Mouse (Mus musculus) olfactory bulb, adult 2 months (tissue): ENCODE data around the gene Mut. TPM values are rescaled to one million over a fixed set of nuclear protein-coding genes. Genes with fewer than 3 reads are reported as not detected.

Experiments used
- H3K27ac ChIP-seq: fragments of 200-500 bp; 2 replicates; pipeline ENCODE4 v1.5.1; 2012; ENCODE audit warnings: low read depth, low read length; ENCODE audit not compliant: insufficient read depth
- H3K4me1 ChIP-seq: fragments of 200-500 bp; 2 replicates; pipeline ENCODE4 v1.6.1; 2012; ENCODE audit warnings: low read length; ENCODE audit not compliant: control insufficient read depth, insufficient read depth
- H3K4me3 ChIP-seq: fragments of 200-500 bp; 2 replicates; pipeline ENCODE4 v1.5.1; 2012; ENCODE audit warnings: mild to moderate bottlenecking, low read depth, low read length, moderate library complexity; ENCODE audit not compliant: insufficient read depth
- CTCF ChIP-seq: fragments of 200-500 bp; IDR thresholded peaks from 2 replicates; pipeline ENCODE4 v1.5.1; 2012; ENCODE audit warnings: low read depth, mild to moderate bottlenecking, low read length, moderate library complexity; ENCODE audit not compliant: insufficient read depth
- POLR2A ChIP-seq: fragments of 200-500 bp; IDR thresholded peaks from 2 replicates; pipeline ENCODE4 v1.6.1; 2012; ENCODE audit warnings: mild to moderate bottlenecking, low read depth, low read length, moderate library complexity; ENCODE audit not compliant: insufficient read depth
- WGBS: fragments of 180-500 bp; shearing (Covaris S2); methylation state at CpG from one replicate; pipeline ENCODE4 v1.1.7; 2018; 5-methylcytosine and 5-hydroxymethylcytosine counted together
- polyA plus RNA-seq: library from polyadenylated mRNA; stranded (reverse); fragments of >200 nt; gene quantifications from 2 replicates; pipeline ENCODE4 v1.2.4, GENCODE M21; 2012; ENCODE audit warnings: low replicate concordance; ENCODE audit not compliant: missing spikeins, insufficient read depth, insufficient read length

Gene Mut
- polyA plus RNA-seq, 1 experiment, result not detected

DNA sequence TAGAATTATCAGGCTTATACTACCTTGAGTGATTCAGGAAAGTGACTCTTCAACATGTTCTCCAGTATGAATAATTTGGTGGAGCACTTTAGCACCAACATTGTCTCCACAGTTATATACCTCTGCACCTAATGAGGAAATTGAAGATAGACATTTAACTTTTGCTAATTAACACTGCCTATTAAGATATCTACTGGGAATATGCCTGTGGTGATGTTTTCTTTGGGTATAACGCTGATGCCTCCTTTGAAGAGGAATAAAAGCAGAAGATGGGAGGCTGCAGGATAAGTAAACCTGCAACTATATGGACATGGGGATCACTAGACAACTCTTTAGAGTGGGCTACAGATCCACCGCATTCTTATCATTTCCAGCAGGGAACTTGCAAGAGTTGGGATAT lies 20.2 kb upstream of the Mut start, which contains the start of gene Glyatl3:
Gene Glyatl3 (minus strand): TSS at position 101 of the 400 bp plus-strand sequence.
- WGBS, result 95% methylated on average over 2 of the region's 2 CpGs
- Histone ChIP-seq H3K27ac (no peak within 1 kb of the TSS), H3K4me1 (no peaks in the 10 kb centered on the region), H3K4me3 (no peak within 1 kb of the TSS)
- TF ChIP-seq POLR2A, result no peak
- no peak for TF ChIP-seq CTCF

DNA sequence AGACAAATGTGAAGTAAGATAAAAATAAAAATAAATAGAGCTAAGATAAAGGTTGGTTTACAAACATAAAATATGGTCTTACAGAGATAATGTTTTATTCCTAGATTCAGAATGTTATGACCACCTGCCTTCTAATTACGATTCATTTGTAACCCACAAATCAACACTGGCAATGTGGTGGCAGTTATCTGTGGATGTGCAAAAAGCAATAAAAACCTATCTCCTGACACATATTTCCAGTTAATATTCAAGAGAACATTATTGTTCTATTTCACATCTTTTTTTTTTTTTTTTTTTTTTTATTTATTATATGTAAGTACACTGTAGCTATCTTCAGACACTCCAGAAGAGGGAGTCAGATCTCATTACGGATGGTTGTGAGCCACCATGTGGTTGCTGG lies 19.0 kb upstream of the Mut start:
- WGBS, result 89% methylated on average over 2 of the region's 2 CpGs
- no peak overlapping the region for H3K27ac ChIP-seq
- no peaks in the 10 kb centered on the region for H3K4me1 ChIP-seq
- TF ChIP-seq CTCF (no peak), POLR2A (no peak)
- no peak overlapping the region for H3K4me3 ChIP-seq

DNA sequence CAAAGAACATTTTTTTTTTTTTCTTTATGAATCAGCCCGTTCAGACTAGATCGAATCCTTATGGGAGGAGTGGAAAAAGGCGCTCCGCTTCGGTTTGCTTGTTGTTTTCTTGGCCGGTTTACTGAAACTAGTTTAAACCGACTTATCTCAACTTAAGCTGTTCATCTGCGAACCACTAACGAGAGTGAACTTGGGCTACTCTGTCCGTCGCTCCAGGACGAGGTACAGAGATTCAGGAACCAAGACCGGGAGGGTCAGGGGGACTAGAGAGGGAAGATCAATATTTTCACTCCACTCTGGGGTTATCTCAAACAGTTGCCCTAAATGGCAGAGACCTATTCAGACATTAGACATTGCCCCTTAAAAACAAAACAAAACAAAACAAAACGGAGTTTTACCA lies 500 bp upstream of the Mut start:
- H3K4me3 ChIP-seq, result peak overlapping the region; percentile 91
- WGBS, result under 1% methylated on average over 14 of the region's 14 CpGs
- TF ChIP-seq POLR2A, result no peak
- TF ChIP-seq CTCF, result no peak
- H3K27ac ChIP-seq, result no peak overlapping the region
- H3K4me1 ChIP-seq, result 0 out of 2 replicates have a peak, but pooled peaks cover 2% of the 10 kb centered on the region

DNA sequence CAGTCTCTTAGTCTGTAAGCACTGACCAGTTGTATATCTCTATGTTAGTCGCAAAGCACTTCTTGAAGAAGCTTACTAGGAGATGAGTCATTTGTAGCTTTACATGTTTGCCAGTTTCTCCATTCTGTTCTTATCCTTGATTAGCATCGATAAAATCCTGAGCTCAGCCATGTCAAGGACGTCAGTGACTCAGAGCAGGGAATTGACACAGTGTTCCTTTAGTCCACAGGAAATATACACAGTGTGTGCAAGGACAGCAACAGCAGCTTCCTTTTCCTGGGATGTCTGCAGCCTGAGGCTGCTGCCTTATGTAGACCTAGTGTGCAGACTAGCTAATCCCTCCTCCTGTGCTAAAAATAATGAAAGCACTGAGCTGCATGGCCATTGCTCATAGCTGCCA lies 14.0 kb downstream of the Mut start:
- WGBS, result 76% methylated on average over 3 of the region's 3 CpGs
- H3K4me1 ChIP-seq, result peaks cover 2% of the 10 kb centered on the region; the same call in 1 of the 2 replicates
- TF ChIP-seq CTCF, result no peak
- no peak for TF ChIP-seq POLR2A
- H3K27ac ChIP-seq, result no peak overlapping the region
- no peak overlapping the region for H3K4me3 ChIP-seq

DNA sequence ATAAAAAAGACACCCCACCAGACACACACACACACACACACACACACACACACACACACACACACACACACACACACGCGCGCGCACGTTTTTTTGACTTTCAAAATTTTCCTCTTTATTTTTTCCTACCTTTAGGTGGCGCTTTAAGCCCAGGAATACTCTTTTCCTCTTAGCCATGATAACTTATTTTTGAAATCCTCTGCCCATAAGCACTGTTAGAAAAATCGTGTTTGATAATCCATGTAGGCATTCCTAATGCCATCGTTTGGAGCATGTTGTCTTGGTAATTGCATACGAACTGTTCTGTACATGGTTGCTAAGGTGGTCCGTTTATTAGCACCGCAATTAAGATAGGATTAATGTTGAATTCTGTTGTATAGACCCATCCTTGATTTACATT lies 43.4 kb downstream of the Mut start:
- H3K4me1 ChIP-seq, result no peaks in the 10 kb centered on the region
- WGBS, result 55% methylated on average over 11 of the region's 11 CpGs
- no peak overlapping the region for H3K4me3 ChIP-seq
- TF ChIP-seq CTCF (no peak), POLR2A (no peak)
- H3K27ac ChIP-seq, result no peak overlapping the region

DNA sequence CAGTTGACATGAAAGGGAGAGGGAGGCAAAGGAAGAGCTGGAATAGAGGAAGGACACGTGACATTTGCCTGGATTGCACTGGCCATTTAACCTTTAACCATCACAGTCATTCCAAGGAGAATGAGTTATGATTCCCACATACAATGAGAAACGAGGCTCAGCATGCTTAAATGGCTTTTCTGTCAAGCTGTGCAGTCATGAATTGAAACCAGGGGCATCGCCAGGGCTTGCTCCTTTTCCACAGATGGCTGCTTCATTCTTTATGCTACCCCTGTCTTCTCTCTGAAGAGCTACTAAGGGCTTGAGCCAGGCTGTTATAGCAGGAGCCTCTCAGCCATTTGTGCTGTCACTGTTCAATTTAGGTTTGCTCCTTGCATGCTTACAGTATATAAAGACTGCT lies 57.6 kb downstream of the Mut start:
- Histone ChIP-seq H3K27ac (no peak overlapping the region), H3K4me3 (no peak overlapping the region), H3K4me1 (no peaks in the 10 kb centered on the region)
- WGBS, result 39% methylated on average over 3 of the region's 3 CpGs
- TF ChIP-seq CTCF, result no peak
- TF ChIP-seq POLR2A, result no peak

Other genes starting within 250 kb of the Mut start
- not detected in 2 replicates for gene Esp1, start 207.6 kb upstream of the Mut start, polyA plus RNA-seq
- gene Crisp2, start 127.7 kb upstream of the Mut start, polyA plus RNA-seq, result not detected in 2 replicates
- not detected in 2 replicates for gene Rhag, start 123.6 kb upstream of the Mut start, polyA plus RNA-seq
- gene 9130008F23Rik, start 54.1 kb upstream of the Mut start, polyA plus RNA-seq, result not detected in 2 replicates
- gene Glyatl3, start 20.3 kb upstream of the Mut start, polyA plus RNA-seq, result not detected in 2 replicates
- gene Cenpq, start 362 bp downstream of the Mut start, polyA plus RNA-seq, result not detected in 2 replicates